Mouse (Mus musculus) myocyte (in vitro differentiated cells): ENCODE measurements around the gene Sipa1l2.

Experiments used
- CEBPB ChIP-seq: IDR thresholded peaks from 2 replicates; pipeline ENCODE4 v1.6.1; 2011; ENCODE audit warnings: mild to moderate bottlenecking, moderate library complexity; ENCODE audit not compliant: poor library complexity, insufficient read depth, severe bottlenecking
- E2F4 ChIP-seq: IDR thresholded peaks from one replicate; pipeline ENCODE4 v1.6.1; 2011; ENCODE audit warnings: mild to moderate bottlenecking, control low read depth, moderate library complexity; ENCODE audit not compliant: insufficient read depth
- MAX ChIP-seq: IDR thresholded peaks from one replicate; pipeline ENCODE4 v1.6.1; 2011; ENCODE audit warnings: low read depth, mild to moderate bottlenecking, control low read depth
- MYOD1 ChIP-seq, 3 experiments: IDR thresholded peaks; one replicate each; pipeline ENCODE4 v1.6.1; 2011; ENCODE audit warnings: control low read depth in 2 of 3, low read depth in 2 of 3, mild to moderate bottlenecking in 2 of 3, moderate library complexity in 1 of 3; ENCODE audit not compliant: insufficient read length in 2 of 3, control insufficient read depth in 1 of 3
- MYOG ChIP-seq, 3 experiments: IDR thresholded peaks; one replicate each; pipeline ENCODE4 v1.6.1; 2011; ENCODE audit warnings: control low read depth in 2 of 3, low read depth in 2 of 3, mild to moderate bottlenecking in 2 of 3; ENCODE audit not compliant: insufficient read length in 2 of 3, control insufficient read depth in 1 of 3, insufficient read depth in 1 of 3
- POLR2A ChIP-seq: IDR thresholded peaks from one replicate; pipeline ENCODE4 v1.6.1; 2011; ENCODE audit warnings: low read depth, mild to moderate bottlenecking, control low read depth, moderate library complexity; ENCODE audit not compliant: insufficient read length
- POLR2AphosphoS2 ChIP-seq: IDR thresholded peaks from one replicate; pipeline ENCODE4 v1.6.1; 2011; ENCODE audit warnings: low read depth, control low read depth; ENCODE audit not compliant: insufficient read length
- REST ChIP-seq: IDR thresholded peaks from one replicate; pipeline ENCODE4 v1.6.1; 2011; ENCODE audit warnings: mild to moderate bottlenecking, control low read depth, moderate library complexity; ENCODE audit not compliant: insufficient read depth, insufficient read length
- SRF ChIP-seq: IDR thresholded peaks from one replicate; pipeline ENCODE4 v1.6.1; 2011; ENCODE audit warnings: low read depth; ENCODE audit not compliant: control insufficient read depth, insufficient read length
- TCF12 ChIP-seq: IDR thresholded peaks from one replicate; pipeline ENCODE4 v1.6.1; 2011; ENCODE audit warnings: mild to moderate bottlenecking, control low read depth; ENCODE audit not compliant: poor library complexity, insufficient read depth, severe bottlenecking
- TCF3 ChIP-seq: IDR thresholded peaks from one replicate; pipeline ENCODE4 v1.6.1; 2011; ENCODE audit warnings: low read depth, control low read depth; ENCODE audit not compliant: insufficient read length
- USF1 ChIP-seq: IDR thresholded peaks from one replicate; pipeline ENCODE4 v1.6.1; 2011; ENCODE audit warnings: low read depth, mild to moderate bottlenecking, control low read depth, moderate library complexity

GRCm38 (mm10) chr8:125604817-125605512 lies 35.4 kb upstream of the Sipa1l2 start:
- TF ChIP-seq POLR2A (no peak), E2F4 (no peak), POLR2AphosphoS2 (no peak), MAX (no peak), TCF3 (no peak), CEBPB (no peak), MYOG (IDR thresholded peaks at IDR 0.05; ENCODE audit: control insufficient read depth in 1 of 3, insufficient read depth in 1 of 3, insufficient read length in 2 of 3, low read depth in 2 of 3) (peak in 1 of 3 experiments; percentile 71), USF1 (no peak), TCF12 (no peak), MYOD1 (IDR thresholded peaks at IDR 0.05; ENCODE audit: control insufficient read depth in 1 of 3, insufficient read length in 2 of 3, low read depth in 2 of 3) (peak in 2 of 3 experiments; percentile 31 to 65), REST (no peak), SRF (no peak)
